Mouse (Mus musculus) liver, adult 2 months (tissue): ENCODE measurements at regions not wholly inside any gene's neighbourhood (a gene's known extent, or its start where the extent isn't known, plus 50 kb on each side); places are given as distances from the start of the nearest gene placed in this dataset.

Experiments
- DNase-seq: peaks from one replicate; pipeline ENCODE4 v3.0.0-alpha.2; 2011; ENCODE audit warnings: low read depth, low spot score; ENCODE audit errors: extremely low read depth
- H3K27ac ChIP-seq: fragments of 200-500 bp; replicated peaks from 2 replicates; pipeline ENCODE4 v1.5.1; 2012; ENCODE audit warnings: low read depth, mild to moderate bottlenecking, control low read depth, inconsistent platforms, low read length; ENCODE audit not compliant: insufficient read depth
- H3K27me3 ChIP-seq: fragments of 200-500 bp; 2 replicates; pipeline ENCODE4 v1.6.1; 2012; ENCODE audit warnings: mild to moderate bottlenecking, moderate library complexity, low read length, inconsistent platforms; ENCODE audit not compliant: control insufficient read depth, insufficient read depth
- H3K36me3 ChIP-seq: fragments of 200-500 bp; 2 replicates; pipeline ENCODE4 v1.6.1; 2012; ENCODE audit warnings: low read length, inconsistent platforms; ENCODE audit not compliant: control insufficient read depth, insufficient read depth
- H3K4me1 ChIP-seq: fragments of 200-500 bp; 2 replicates; pipeline ENCODE4 v1.6.1; 2011; ENCODE audit warnings: low read length; ENCODE audit not compliant: control insufficient read depth, insufficient read depth
- H3K4me3 ChIP-seq: fragments of 200-500 bp; 2 replicates; pipeline ENCODE4 v1.5.1; 2011; ENCODE audit warnings: low read depth, mild to moderate bottlenecking, control low read depth, low read length, moderate library complexity; ENCODE audit not compliant: insufficient read depth
- H3K79me2 ChIP-seq: fragments of 200-500 bp; 2 replicates; pipeline ENCODE4 v1.6.1; 2012; ENCODE audit warnings: inconsistent platforms, mild to moderate bottlenecking, low read length, moderate library complexity; ENCODE audit not compliant: control insufficient read depth, insufficient read depth
- H3K9ac ChIP-seq: fragments of 200-500 bp; 2 replicates; pipeline ENCODE4 v1.6.1; 2012; ENCODE audit warnings: low read depth, mild to moderate bottlenecking, control low read depth, inconsistent platforms, low read length
- CTCF ChIP-seq: fragments of 200-500 bp; IDR thresholded peaks from 2 replicates; pipeline ENCODE4 v1.5.1; 2011; ENCODE audit warnings: low read depth, low read length, control low read depth
- POLR2A ChIP-seq: fragments of 200-500 bp; IDR thresholded peaks from 2 replicates; pipeline ENCODE4 v1.6.1; 2011; ENCODE audit warnings: low read length, control low read depth; ENCODE audit not compliant: insufficient read depth; ENCODE audit errors: extremely low read depth
- WGBS: fragments of 180-500 bp; shearing (Covaris S2); methylation state at CpG from one replicate; pipeline ENCODE4 v1.1.7; 2018; 5-methylcytosine and 5-hydroxymethylcytosine counted together

DNA sequence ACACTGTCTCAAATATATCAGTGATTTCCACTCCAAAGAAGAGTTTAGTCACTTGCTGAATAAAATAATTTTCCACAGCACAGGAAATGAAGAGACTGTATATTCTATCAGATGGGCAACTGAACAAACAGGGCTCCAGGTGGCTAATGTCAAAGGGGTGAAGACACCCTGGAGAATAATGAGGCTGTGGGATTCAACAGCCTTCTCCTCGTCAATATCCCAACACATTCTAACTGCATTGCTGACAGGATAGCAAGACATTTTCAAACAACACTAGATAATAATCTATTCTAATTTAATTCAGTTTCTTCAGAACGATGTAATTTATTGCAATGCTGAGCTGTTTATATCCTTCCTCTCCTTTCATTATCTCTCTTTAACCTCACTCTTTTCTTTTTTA lies 134.4 kb upstream of the Klhl13 start:
- TF ChIP-seq CTCF (no peak), POLR2A (no peak)
- Histone ChIP-seq H3K36me3 (no peaks in the 10 kb centered on the region), H3K4me3 (no peak overlapping the region), H3K27me3 (no peaks in the 10 kb centered on the region), H3K4me1 (no peaks in the 10 kb centered on the region), H3K9ac (no peak overlapping the region), H3K79me2 (no peaks in the 10 kb centered on the region), H3K27ac (no peak overlapping the region)
- no peak for DNase-seq
- 47% methylated on average over 2 of the region's 2 CpGs for WGBS

DNA sequence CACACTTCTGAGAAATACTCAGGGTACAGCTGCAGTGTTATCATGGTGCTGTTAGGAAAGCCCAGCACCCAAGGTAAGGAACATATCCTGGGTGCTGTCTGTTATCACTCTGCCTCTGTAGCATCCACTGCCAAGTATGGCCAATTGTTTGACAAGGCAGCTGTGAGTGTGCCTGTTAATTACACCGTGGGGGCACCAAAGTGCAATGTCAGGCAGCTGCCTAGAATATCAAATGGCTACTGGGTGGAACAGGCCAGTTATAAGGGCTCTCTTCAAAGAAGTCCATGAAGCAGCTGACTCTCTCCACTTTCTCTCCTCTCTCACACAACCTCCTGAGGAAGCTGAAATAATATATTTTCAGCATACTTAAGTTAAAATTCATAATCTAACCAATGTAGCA lies 130.3 kb upstream of the Klhl13 start:
- WGBS, result 8% methylated on average over 1 of the region's 1 CpGs
- Histone ChIP-seq H3K79me2 (no peaks in the 10 kb centered on the region), H3K4me3 (no peak overlapping the region), H3K27me3 (no peaks in the 10 kb centered on the region), H3K36me3 (no peaks in the 10 kb centered on the region), H3K27ac (no peak overlapping the region), H3K9ac (no peak overlapping the region), H3K4me1 (no peaks in the 10 kb centered on the region)
- no peak for TF ChIP-seq POLR2A
- no peak for DNase-seq

DNA sequence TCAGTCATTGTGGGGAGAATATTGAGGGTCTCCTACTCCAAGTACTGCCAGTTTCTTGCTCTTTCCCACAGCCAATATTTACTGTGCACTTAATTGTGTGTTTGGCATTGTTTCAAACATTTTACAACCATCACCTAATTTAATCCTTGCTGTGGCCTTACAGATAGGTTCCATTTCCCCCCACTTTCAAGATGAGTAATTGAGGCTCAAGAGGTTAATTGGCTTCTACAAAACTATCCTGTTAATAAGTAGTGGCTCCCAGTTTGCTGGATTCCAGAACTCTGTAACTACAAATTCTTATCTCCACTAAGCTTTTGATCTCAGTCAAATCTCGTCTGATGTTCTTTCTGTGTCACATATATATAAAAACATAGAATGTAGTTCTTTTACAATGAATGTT lies 112.0 kb upstream of the Klhl13 start:
- no peak overlapping the region for H3K9ac ChIP-seq
- H3K79me2 ChIP-seq, result no peaks in the 10 kb centered on the region
- H3K4me1 ChIP-seq, result no peaks in the 10 kb centered on the region
- TF ChIP-seq POLR2A (no peak), CTCF (no peak)
- H3K36me3 ChIP-seq, result no peaks in the 10 kb centered on the region
- no peak overlapping the region for H3K27ac ChIP-seq
- no peaks in the 10 kb centered on the region for H3K27me3 ChIP-seq
- DNase-seq, result no peak
- H3K4me3 ChIP-seq, result no peak overlapping the region
- WGBS, result 56% methylated on average over 1 of the region's 1 CpGs

DNA sequence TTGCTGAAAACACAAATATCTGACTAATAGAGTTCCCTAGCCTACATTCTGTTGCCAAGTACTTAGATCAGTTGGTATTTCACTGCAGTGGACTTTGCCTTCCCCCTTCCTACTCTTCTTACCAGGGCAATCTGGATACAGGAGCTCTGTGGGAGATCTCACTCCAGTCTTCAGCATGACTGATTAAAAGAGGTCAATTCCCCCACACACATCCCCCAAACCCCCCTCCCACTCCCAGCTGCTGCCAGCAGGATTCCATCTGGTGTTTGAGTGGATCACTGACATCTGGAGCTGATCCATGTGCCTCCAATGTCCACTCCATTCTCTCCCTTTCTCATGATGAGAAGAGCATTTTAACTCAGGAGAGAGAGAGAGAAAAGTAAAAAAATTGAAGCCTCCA lies 101.1 kb upstream of the Klhl13 start:
- H3K36me3 ChIP-seq, result no peaks in the 10 kb centered on the region
- H3K4me1 ChIP-seq, result no peaks in the 10 kb centered on the region
- H3K79me2 ChIP-seq, result no peaks in the 10 kb centered on the region
- no peak overlapping the region for H3K4me3 ChIP-seq
- no peaks in the 10 kb centered on the region for H3K27me3 ChIP-seq
- no peak overlapping the region for H3K9ac ChIP-seq
- peak; percentile 8 for DNase-seq
- no peak for TF ChIP-seq POLR2A
- TF ChIP-seq CTCF, result no peak
- H3K27ac ChIP-seq, result no peak overlapping the region

DNA sequence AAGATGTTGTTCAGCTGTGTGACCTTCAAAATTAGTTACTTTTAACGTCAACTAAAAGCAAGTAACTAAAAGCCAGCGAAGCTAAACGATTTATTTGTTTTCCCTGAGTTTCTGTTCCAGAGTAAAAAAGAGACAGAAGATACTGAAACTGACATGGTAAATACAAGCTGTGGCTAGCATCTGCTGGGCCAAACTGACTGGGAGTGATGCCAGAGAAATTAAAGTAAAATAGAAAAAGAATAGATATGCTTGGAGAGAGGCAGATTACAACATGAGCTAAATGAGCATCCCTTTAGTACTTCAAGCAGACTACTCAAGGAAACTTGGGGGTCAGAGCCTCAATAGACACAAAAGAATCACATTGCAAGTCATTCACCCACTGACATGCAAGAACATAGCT lies 88.7 kb upstream of the Klhl13 start:
- no peaks in the 10 kb centered on the region for H3K27me3 ChIP-seq
- DNase-seq, result no peak
- no peak overlapping the region for H3K9ac ChIP-seq
- no peaks in the 10 kb centered on the region for H3K4me1 ChIP-seq
- 29% methylated on average over 3 of the region's 3 CpGs for WGBS
- H3K79me2 ChIP-seq, result no peaks in the 10 kb centered on the region
- no peak overlapping the region for H3K27ac ChIP-seq
- no peak for TF ChIP-seq POLR2A
- TF ChIP-seq CTCF, result no peak
- H3K4me3 ChIP-seq, result no peak overlapping the region
- H3K36me3 ChIP-seq, result no peaks in the 10 kb centered on the region

DNA sequence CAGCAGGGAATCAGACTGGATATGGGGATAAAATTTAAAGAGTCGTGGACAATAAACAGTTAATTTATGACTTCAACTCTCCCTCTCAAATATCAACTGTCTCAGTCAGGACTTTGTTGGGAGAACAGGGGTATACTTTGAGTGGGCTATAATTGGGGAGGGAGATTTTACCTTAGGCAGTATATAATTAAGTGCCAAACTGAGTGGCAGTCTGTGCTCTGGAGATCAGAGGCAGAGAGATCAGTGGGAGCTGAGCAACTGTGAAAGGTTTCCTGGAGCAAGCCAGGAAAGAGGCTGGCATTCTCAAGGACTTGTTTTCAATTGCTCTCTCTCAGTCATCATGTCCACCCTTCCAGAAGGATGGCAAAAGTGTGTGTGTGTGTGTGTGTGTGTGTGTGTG lies 57.9 kb upstream of the Klhl13 start:
- 92% methylated on average over 1 of the region's 1 CpGs for WGBS
- Histone ChIP-seq H3K4me1 (no peaks in the 10 kb centered on the region), H3K4me3 (no peak overlapping the region), H3K27me3 (no peaks in the 10 kb centered on the region), H3K9ac (no peak overlapping the region), H3K27ac (no peak overlapping the region), H3K79me2 (no peaks in the 10 kb centered on the region), H3K36me3 (no peaks in the 10 kb centered on the region)
- no peak for DNase-seq
- TF ChIP-seq CTCF, result no peak
- TF ChIP-seq POLR2A, result no peak
